Mouse (Mus musculus) CD8-positive naive resting alpha-beta T cell, adult 2 months (primary cell): Measurements from ENCODE around the gene Ak8.

Experiments
- DNase-seq, 2 experiments: peaks; one replicate each; pipeline ENCODE4 v3.0.0; 2022; ENCODE audit warnings: low read depth in 2 of 2, low spot score in 2 of 2

Ak8 gene

GRCm38 (mm10) chr2:28792931-28793610 lies 93.1 kb downstream of the Ak8 start:
- no peak for DNase-seq

GRCm38 (mm10) chr2:28794623-28795022 lies 94.7 kb downstream of the Ak8 start:
- no peak for DNase-seq

- DNase-seq = no peak
Measured at GRCm38 (mm10) chr2:28796298-28796697, 96.3 kb downstream of the Ak8 start.

GRCm38 (mm10) chr2:28797490-28798106 lies 97.6 kb downstream of the Ak8 start:
- no peak for DNase-seq

- no peak for DNase-seq
Measured at GRCm38 (mm10) chr2:28798390-28798789, 98.4 kb downstream of the Ak8 start.

GRCm38 (mm10) chr2:28799575-28799974 lies 99.6 kb downstream of the Ak8 start:
- DNase-seq = no peak

- DNase-seq = no peak
Measured at GRCm38 (mm10) chr2:28803406-28803805, 103.4 kb downstream of the Ak8 start.

GRCm38 (mm10) chr2:28808841-28809240 lies 108.9 kb downstream of the Ak8 start:
- DNase-seq = no peak

GRCm38 (mm10) chr2:28810260-28811013 lies 110.5 kb downstream of the Ak8 start:
- DNase-seq = no peak

- no peak for DNase-seq
Measured at GRCm38 (mm10) chr2:28818866-28819265, 118.9 kb downstream of the Ak8 start.

GRCm38 (mm10) chr2:28829265-28829664 lies 129.3 kb downstream of the Ak8 start:
- DNase-seq = no peak

- no peak for DNase-seq
Measured at GRCm38 (mm10) chr2:28836181-28836940, 136.4 kb downstream of the Ak8 start.

GRCm38 (mm10) chr2:28839501-28840221 lies 139.7 kb downstream of the Ak8 start:
- DNase-seq = peak in 1 of 2 experiments; percentile 1

GRCm38 (mm10) chr2:28840222-28840951 lies 140.4 kb downstream of the Ak8 start, which contains the start of the genes Gtf3c4 and Ddx31:
TSS of gene Gtf3c4 (minus strand) at chr2:28840360.
TSS of gene Ddx31 (plus strand) at chr2:28840406.
- DNase-seq = peak; percentile 90 to 91

- DNase-seq = no peak
Measured at GRCm38 (mm10) chr2:28842042-28842441, 142.1 kb downstream of the Ak8 start.

GRCm38 (mm10) chr2:28848879-28849278 lies 148.9 kb downstream of the Ak8 start:
- DNase-seq = no peak

GRCm38 (mm10) chr2:28852594-28852993 lies 152.6 kb downstream of the Ak8 start:
- DNase-seq = no peak

GRCm38 (mm10) chr2:28855773-28856172 lies 155.8 kb downstream of the Ak8 start:
- no peak for DNase-seq

- DNase-seq = no peak
Measured at GRCm38 (mm10) chr2:28859303-28859702, 159.3 kb downstream of the Ak8 start.
